Mouse (Mus musculus) adrenal gland, adult 8-10 months (tissue): ENCODE measurements around the gene Copa. TPM values are rescaled to one million over a fixed set of nuclear protein-coding genes. Genes with fewer than 3 reads are reported as not detected.

Experiments used
- DNase-seq: peaks from one replicate; pipeline ENCODE4 v3.0.0; 2022
- total RNA-seq, 4 experiments: library from RNA; stranded (reverse); gene quantifications; 2 replicates each; pipeline ENCODE4 v1.2.4; 2022

Gene Copa
- total RNA-seq, 4 experiments from 2014 or later: 180 to 214 (median 195) TPM

DNA sequence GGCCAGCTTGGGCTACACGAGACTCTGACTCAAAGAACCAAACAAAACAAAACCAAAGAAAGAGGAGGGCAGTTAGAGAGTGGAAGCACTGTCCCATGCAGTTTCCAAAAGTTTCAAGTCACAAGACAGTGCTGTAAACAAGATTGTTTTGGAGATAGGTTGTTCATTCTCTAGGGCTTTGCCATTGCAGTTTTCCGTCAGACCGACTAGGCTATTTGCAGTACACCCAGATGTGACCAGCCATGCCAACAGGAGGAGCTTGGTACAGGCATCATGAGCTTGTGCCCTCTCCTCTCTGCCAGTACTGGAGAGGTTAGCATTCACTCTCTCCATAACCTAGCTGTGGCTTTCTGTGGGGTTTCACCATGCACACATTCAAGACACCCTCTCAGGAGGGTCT is 11.2 kb downstream of the Copa start:
- no peak for DNase-seq

DNA sequence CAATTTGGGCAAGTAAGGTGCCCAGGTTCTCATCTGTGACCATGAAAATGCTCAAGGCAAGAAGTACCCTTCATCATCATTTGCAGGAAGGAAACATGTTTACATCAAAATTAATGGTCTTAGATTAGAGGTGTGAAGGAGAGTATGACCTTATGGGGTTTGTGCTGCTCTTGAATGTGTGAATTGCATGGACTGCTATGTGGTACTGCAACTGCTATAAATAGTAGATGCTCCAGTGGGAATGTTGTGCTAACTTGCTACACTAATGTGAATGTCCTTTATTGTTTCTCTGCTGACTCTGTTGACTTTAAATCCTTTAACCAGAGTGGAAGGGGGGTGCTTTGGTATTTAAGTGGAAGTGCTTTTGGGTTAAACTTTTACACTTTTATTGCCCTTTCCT is 12.0 kb downstream of the Copa start:
- DNase-seq: no peak

GRCm38 (mm10) chr1:172095202-172095601 is 12.9 kb downstream of the Copa start:
- DNase-seq: no peak

- no peak for DNase-seq
Measured at GRCm38 (mm10) chr1:172099325-172100033, 17.1 kb downstream of the Copa start.

- no peak for DNase-seq
Measured at GRCm38 (mm10) chr1:172103619-172104018, 21.3 kb downstream of the Copa start.

- DNase-seq: no peak
Measured at GRCm38 (mm10) chr1:172105101-172105500, 22.8 kb downstream of the Copa start.

DNA sequence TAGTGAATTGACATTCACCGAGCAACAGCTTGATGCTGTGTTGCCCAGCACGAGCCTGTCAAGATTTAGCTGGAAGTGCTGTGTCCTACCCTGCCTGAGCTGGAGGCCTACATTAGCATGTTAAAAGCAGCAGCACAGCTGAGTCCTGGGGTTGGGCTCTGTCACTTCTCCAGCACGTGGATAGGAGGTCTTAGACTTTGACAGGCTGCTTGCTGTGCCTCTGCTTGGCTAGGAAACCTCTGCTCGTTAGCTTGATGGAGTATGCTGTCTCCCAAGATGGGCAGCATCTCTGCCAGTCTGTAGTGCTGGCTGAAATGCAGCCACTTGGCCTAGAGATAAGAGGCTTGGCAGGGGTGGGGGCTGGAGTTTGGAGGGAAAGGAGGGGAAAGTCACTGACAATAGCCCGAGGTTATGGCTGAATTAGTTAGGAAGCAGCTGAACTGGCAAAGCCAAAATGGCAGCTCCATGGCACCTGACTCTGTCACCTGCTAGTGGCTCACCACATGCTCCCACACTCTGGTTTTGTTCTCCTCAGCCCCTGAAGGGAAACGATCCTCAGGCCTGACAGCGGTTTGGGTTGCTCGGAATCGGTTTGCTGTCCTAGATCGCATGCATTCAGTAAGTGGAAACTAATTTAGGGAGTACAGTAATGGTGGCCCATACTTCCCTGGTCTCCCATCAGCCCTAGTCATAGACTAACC is 25.6 kb downstream of the Copa start:
- no peak for DNase-seq

DNA sequence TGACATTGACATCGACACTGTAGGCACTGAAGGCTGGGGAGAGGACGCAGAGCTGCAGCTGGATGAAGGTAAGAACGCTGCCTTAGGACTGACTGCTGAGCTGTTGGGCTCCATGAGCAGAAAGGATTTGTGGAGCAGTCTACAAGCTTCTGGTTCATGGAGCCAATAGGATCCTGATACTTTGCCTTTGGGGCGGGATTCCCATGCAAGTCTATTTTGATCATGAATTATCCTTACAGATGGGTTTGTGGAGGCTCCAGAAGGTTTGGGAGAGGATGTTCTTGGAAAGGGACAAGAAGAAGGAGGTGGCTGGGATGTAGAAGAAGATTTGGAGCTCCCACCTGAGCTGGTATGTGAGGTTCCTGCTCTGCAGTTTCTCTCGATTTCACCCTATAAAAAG is 34.6 kb downstream of the Copa start:
- DNase-seq: no peak

DNA sequence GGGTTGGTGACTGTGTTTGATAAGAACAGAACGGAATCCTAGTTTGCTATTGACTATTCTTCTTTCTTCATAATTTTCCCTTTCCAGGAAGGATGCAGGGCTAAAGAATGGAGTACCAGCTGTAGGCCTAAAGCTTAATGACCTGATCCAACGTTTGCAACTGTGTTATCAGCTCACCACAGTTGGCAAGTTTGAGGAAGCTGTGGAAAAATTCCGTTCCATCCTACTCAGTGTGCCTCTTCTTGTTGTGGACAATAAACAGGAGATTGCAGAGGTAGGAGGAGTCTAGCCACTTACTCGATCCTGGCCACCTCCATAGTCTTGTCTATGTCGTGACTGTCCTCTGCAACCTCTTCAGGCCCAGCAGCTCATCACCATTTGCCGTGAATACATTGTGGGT is 36.8 kb downstream of the Copa start:
- no peak for DNase-seq

GRCm38 (mm10) chr1:172119720-172120119 is 37.4 kb downstream of the Copa start:
- DNase-seq: peak; percentile 37

GRCm38 (mm10) chr1:172122671-172123070 is 40.3 kb downstream of the Copa start:
- DNase-seq: no peak

DNA sequence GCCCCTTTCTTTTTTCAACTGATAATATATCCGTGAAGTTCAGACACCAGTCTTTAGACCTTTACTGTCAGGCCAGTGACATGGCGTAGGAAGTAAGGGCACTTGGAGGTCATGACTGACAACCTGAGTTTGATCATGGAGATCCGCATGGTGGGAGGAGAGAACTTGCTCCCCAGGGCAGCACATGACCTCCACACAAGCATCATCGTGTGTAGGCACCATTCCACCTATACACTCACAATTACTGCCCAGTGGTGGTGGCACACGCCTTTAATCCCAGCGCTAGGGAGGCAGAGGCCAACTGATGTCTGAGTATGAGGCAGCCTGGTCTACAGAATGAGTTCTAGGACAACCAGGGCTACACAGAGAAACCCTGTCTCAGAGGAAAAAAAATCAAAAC is 42.2 kb downstream of the Copa start:
- no peak for DNase-seq

DNA sequence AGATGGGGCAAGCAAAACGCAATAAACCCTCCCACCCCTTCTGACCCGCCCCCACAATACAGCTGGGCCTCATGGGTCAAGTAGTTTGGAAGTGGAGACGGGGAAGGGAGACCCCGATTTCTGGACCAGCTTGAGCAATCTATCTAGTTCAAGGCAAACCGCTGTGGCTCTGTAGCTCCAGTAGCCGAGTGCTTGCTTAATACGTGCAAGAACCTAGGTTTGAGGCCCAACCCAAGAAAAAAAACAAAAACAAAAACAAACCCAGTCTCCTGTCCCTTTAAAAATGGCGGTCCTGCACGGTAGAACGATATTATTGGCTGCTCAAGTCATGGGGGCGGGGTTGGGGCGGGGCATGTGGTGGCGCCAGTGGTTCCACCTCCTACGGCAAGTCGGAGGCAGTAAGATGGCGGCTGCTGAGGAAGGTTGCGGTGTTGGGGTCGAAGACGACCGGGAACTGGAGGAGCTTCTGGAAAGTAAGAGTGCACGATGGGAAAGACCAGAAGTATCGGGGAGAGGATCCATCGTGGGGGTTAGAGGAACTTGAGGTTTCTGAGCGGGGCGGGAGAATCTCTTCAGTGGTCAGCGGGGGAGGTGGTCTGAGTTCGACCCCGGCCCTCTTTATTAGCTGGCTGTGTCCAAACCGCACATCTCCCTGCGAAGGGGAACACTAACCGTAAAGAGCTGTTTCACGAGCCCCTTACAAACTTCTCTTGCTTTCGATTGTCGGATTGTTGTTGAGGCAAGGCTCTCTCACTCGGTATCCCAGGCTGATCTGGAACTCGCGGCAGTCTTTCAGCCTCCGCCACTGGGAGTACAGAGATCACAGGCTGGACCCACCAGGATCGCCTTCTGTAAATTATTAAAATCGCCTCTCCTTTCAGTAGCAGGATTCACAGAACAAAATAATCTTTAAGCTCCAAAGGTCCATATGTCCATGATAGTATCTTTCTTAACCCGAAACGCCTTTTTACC is 44.3 kb downstream of the Copa start, which contains the start of gene Pex19:
Gene Pex19 (plus strand): TSS at position 380 of the 972 bp plus-strand sequence.
- DNase-seq: peak; percentile 52

DNA sequence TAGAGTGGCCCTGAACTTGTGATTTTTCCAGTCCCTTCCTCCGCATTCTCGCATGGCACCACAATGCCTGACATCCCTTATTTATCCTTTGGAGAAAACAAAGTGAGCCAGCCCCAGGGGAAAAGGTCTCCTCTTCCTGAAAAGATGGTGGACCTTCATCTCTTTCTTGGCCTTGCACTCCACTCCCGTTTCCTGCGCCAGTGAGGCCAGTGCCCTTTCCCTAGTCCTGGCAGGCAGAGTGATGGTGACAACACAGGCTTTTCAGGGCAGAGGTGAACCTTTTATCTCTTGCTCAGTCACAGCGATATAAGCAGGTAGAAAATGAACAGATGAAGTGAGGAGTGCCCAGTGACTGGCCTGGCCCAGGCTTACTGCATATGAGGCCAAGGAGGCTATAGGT is 45.2 kb downstream of the Copa start:
- DNase-seq: peak; percentile 38

GRCm38 (mm10) chr1:172128563-172128962 is 46.2 kb downstream of the Copa start:
- DNase-seq: no peak

DNA sequence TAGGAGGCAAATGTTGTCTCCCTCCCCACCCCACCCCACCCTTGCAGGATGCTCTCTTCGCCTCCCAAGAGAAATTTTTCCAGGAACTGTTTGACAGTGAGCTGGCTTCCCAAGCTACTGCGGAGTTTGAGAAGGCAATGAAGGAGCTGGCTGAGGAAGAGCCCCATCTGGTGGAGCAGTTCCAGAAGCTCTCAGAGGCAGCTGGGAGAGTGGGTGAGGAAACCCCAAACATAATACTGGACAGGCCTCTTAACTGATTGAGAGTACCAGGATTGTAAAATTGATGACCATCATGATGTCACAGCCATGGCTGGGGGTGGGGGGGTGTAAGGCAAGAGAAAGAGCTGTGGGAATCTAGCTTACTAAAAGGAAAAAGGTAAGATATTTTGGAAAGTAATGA is 46.8 kb downstream of the Copa start:
- DNase-seq: no peak

- DNase-seq: no peak
Measured at GRCm38 (mm10) chr1:172129780-172130179, 47.5 kb downstream of the Copa start.

DNA sequence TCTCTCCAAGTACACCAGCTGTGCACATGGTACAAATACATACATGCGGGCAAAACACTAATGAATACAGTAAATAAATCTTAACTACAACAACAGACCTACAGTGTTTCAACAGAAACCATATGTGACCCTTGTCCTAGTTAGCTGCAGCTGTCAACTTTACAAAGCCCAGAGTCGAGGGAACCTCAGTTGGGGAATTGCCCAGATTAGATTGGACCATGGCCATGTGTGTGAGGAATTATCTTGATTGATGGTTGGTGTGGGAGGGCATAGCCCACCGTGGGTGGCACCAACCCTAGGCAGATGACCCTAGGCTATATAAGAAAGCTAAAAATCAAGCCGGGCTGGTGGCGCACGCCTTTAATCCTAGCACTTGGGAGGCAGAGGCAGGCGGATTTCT is 50.0 kb downstream of the Copa start:
- DNase-seq: no peak

- no peak for DNase-seq
Measured at GRCm38 (mm10) chr1:172133535-172133934, 51.2 kb downstream of the Copa start.

DNA sequence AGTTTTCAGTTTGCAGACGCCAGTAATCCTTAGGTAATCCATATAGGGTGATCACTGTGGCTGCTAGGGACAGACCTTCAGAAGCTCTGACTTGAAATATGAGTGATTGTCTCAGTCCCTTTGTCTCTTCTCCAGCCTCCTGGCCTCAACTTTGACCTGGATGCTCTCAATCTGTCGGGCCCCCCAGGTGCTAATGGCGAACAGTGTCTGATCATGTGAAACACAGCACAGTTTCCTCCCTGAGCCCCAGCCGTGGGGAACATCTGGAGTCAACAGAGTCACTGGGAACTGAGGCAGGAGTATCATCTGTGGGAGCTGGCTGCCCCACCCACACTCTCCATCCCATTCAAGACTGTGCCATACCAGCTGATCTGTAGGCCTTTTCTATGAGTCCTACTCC is 51.7 kb downstream of the Copa start:
- DNase-seq: no peak

DNA sequence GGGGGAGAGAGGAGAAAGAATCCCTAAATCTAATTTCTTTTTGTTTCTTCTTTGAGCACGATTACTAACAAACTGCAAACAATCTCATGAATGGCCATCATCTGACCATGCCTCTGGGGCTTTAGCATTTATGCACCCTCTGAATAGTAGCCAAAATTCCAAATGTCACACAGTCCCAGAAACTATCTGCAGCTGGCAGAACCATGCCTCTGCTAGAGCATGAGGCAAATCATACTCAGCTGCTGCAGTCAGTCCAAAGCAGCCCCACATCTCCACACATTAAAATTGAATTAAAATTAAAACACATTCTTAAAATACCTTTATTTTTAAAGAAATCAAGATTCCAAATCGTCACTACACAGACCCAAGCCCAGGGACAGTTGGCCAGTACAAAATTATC is 57.8 kb downstream of the Copa start:
- DNase-seq: no peak

- no peak for DNase-seq
Measured at GRCm38 (mm10) chr1:172140825-172141224, 58.5 kb downstream of the Copa start.

DNA sequence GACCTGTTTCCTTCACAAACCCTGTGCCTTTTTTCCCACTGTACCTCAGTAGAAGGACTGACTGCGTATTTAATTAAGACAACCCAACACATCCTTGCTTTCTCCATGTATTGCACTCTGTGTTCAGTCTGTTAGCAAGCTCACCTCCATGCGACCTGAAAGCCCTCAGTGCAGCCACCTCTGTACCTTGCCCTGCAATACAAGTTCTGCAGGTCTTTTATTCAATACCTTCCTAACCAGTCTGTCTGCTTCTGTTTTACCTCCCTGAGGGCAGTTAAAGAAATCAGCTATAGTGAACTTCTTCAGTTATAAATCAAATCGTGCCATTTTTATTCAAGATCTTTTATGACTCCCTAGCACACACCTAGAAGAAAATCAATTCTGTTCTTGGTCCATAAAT is 59.2 kb downstream of the Copa start:
- no peak for DNase-seq
